In the genomic region with DNA sequence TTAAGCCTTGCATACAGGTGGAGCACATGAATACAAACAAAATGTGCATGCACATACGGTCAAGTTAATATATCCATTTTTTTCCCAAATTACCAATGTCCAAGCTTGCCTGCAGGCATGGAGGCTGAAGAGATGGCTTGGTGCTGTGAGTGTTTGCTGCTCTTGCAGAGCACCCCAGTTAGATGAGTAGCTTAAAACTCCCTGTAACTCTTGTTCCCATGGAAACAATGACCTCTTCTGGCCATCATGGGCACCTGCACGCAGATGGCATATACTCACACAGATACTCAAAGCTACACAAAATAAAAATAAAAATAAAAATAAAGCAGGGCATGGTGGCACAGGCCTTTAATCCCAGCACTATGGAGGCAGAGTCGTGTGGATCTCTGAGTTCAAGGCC, we compare ENCODE assay signal across 1 mouse cellular context.
TF ChIP-seq lines count a peak whose summit lies in the region.

No protein-coding gene starts in this region.

TF ChIP-seq in MEL, 35 proteins besides CTCF, POLR2A, EP300 and RAD21:
- no peak for TF ChIP-seq POLR2AphosphoS5 (IDR thresholded peaks at IDR 0.05; ENCODE audit: borderline replicate concordance, low read depth, low read length)
- no peak for TF ChIP-seq USF2 (IDR thresholded peaks at IDR 0.05; ENCODE audit: borderline replicate concordance in 1 of 2, insufficient read depth in 1 of 2, low read depth in 1 of 2, low read length in 2 of 2)
- no peak for TF ChIP-seq TAL1 (IDR thresholded peaks at IDR 0.05; ENCODE audit: low read length)
- no peak for TF ChIP-seq GATA1 (IDR thresholded peaks at IDR 0.05; ENCODE audit: low read depth, low read length)
- TF ChIP-seq TBP (IDR thresholded peaks at IDR 0.05; ENCODE audit: low read depth, low read length), result no peak
- TF ChIP-seq USF1 (IDR thresholded peaks at IDR 0.05; ENCODE audit: low read depth, low read length), result no peak
